Mouse (Mus musculus) midbrain, postnatal 0 days (tissue): ENCODE results near the gene Irf2bpl. TPM values are rescaled to one million over a fixed set of nuclear protein-coding genes. Genes with fewer than 3 reads are reported as not detected.

Experiments used
- ATAC-seq: fragments of 200-750 bp; cut with Nextera tagmentation; 2 replicates; pipeline ENCODE4 v1.8.0; 2017; ENCODE audit warnings: moderate number of reproducible peaks, mild to moderate bottlenecking, moderate TSS enrichment, moderate library complexity; ENCODE audit not compliant: low FRiP score
- DNase-seq: peaks from one replicate; pipeline ENCODE4 v3.0.0-alpha.2; 2015; ENCODE audit warnings: low spot score
- H3K27ac ChIP-seq: fragments of 300-500 bp; sonication (generic); 2 replicates; pipeline ENCODE4 v1.5.1; 2014; ENCODE audit warnings: low read depth, mild to moderate bottlenecking, low read length, mixed read lengths
- H3K27me3 ChIP-seq: fragments of 300-500 bp; sonication (generic); 2 replicates; pipeline ENCODE4 v1.6.1; 2014; ENCODE audit warnings: low read length, control low read depth, mixed read lengths; ENCODE audit not compliant: insufficient read depth
- H3K36me3 ChIP-seq: fragments of 300-500 bp; sonication (generic); 2 replicates; pipeline ENCODE4 v1.6.1; 2014; ENCODE audit warnings: low read length, control low read depth, mixed read lengths; ENCODE audit not compliant: insufficient read depth
- H3K4me1 ChIP-seq: fragments of 300-500 bp; sonication (generic); 2 replicates; pipeline ENCODE4 v1.6.1; 2014; ENCODE audit warnings: mild to moderate bottlenecking, control low read depth, antibody characterized with exemption, low read length, mixed read lengths; ENCODE audit not compliant: insufficient read depth
- H3K4me2 ChIP-seq: fragments of 300-500 bp; sonication (generic); 2 replicates; pipeline ENCODE4 v1.6.1; 2014; ENCODE audit warnings: low read depth, mild to moderate bottlenecking, low read length, mixed read lengths; ENCODE audit not compliant: poor library complexity, severe bottlenecking
- H3K4me3 ChIP-seq: fragments of 300-500 bp; sonication (generic); 2 replicates; pipeline ENCODE4 v1.5.1; 2014; ENCODE audit warnings: low read depth, mild to moderate bottlenecking, low read length, moderate library complexity
- H3K9ac ChIP-seq: fragments of 300-500 bp; sonication (generic); replicated peaks from 2 replicates; pipeline ENCODE4 v1.6.1; 2014; ENCODE audit warnings: mild to moderate bottlenecking, low read length, moderate library complexity, mixed read lengths; ENCODE audit not compliant: poor library complexity, severe bottlenecking
- H3K9me3 ChIP-seq: fragments of 300-500 bp; sonication (generic); 2 replicates; pipeline ENCODE4 v1.6.1; 2016; ENCODE audit warnings: low read length, control low read depth
- CTCF ChIP-seq: IDR thresholded peaks from 2 replicates; pipeline ENCODE4 v1.5.1; 2016; ENCODE audit warnings: antibody characterized with exemption, mild to moderate bottlenecking
- WGBS: fragments of 180-500 bp; shearing (Covaris S2); extraction: QIAGEN DNeasy Blood & Tissue Kit; methylation state at CpG from one replicate; pipeline ENCODE4 v1.1.7; 2014; 5-methylcytosine and 5-hydroxymethylcytosine counted together
- polyA plus RNA-seq: library from polyadenylated mRNA; unstranded; fragments of >200 nt; fragmentation: Nextera tagmentation; extraction: Ambion mirVana; gene quantifications from 2 replicates; pipeline ENCODE4 v1.2.1, GENCODE M21; 2015
- total RNA-seq: library from RNA; depleted of rRNA; stranded (reverse); fragments of >200 nt; gene quantifications from 2 replicates; pipeline ENCODE4 v1.2.3, GENCODE M21; 2014

The Irf2bpl gene
- total and polyA plus RNA-seq, 2 experiments from 2014 or later, result 86.2 to 191 TPM

- Histone ChIP-seq H3K36me3 (peaks cover 3% of the 10 kb centered on the region; the same call in 1 of the 2 replicates), H3K27ac (peak overlapping the region; percentile 43; the same call in 1 of the 2 replicates), H3K27me3 (no peaks in the 10 kb centered on the region), H3K9me3 (no peaks in the 10 kb centered on the region), H3K4me3 (peak overlapping the region; percentile 92), H3K4me1 (peaks cover 9% of the 10 kb centered on the region), H3K9ac (no peak overlapping the region), H3K4me2 (peak overlapping the region; percentile 57)
- 30% methylated on average over 3 of the region's 3 CpGs for WGBS
- peak; percentile 20 for DNase-seq
- no peak for TF ChIP-seq CTCF
- no peak for ATAC-seq
Measured at GRCm38 (mm10) chr12:86880090-86880723, 4.4 kb downstream of the Irf2bpl start.

GRCm38 (mm10) chr12:86879446-86880085 lies 5.0 kb downstream of the Irf2bpl start:
- peak overlapping the region; percentile 57 for H3K4me2 ChIP-seq
- ATAC-seq (no peak), DNase-seq (peak; percentile 8)
- H3K4me1 ChIP-seq, result peaks cover 9% of the 10 kb centered on the region
- H3K9ac ChIP-seq, result 0 out of 2 replicates have a peak overlapping the region, but pooled peaks have one; percentile 33
- peak overlapping the region; percentile 43; the same call in 1 of the 2 replicates for H3K27ac ChIP-seq
- no peaks in the 10 kb centered on the region for H3K27me3 ChIP-seq
- H3K9me3 ChIP-seq, result no peaks in the 10 kb centered on the region
- H3K36me3 ChIP-seq, result peaks cover 3% of the 10 kb centered on the region; the same call in 1 of the 2 replicates
- peak overlapping the region; percentile 92 for H3K4me3 ChIP-seq
- 31% methylated on average over 6 of the region's 6 CpGs for WGBS
- no peak for TF ChIP-seq CTCF

GRCm38 (mm10) chr12:86878426-86879353 lies 5.9 kb downstream of the Irf2bpl start:
- Histone ChIP-seq H3K27me3 (no peaks in the 10 kb centered on the region), H3K9ac (no peak overlapping the region), H3K9me3 (no peaks in the 10 kb centered on the region), H3K36me3 (peaks cover 3% of the 10 kb centered on the region; the same call in 1 of the 2 replicates), H3K4me2 (peak overlapping the region; percentile 57), H3K27ac (peak overlapping the region; percentile 43; the same call in 1 of the 2 replicates), H3K4me3 (no peak overlapping the region), H3K4me1 (peaks cover 9% of the 10 kb centered on the region)
- no peak for ATAC-seq
- peak; percentile 52 for DNase-seq
- TF ChIP-seq CTCF, result no peak
- WGBS, result 68% methylated on average over 16 of the region's 16 CpGs

GRCm38 (mm10) chr12:86876981-86877380 lies 7.6 kb downstream of the Irf2bpl start:
- Histone ChIP-seq H3K4me2 (no peak overlapping the region), H3K4me3 (no peak overlapping the region), H3K4me1 (peaks cover 9% of the 10 kb centered on the region), H3K9ac (no peak overlapping the region), H3K27ac (no peak overlapping the region), H3K27me3 (no peaks in the 10 kb centered on the region), H3K9me3 (no peaks in the 10 kb centered on the region), H3K36me3 (peaks cover 3% of the 10 kb centered on the region; the same call in 1 of the 2 replicates)
- DNase-seq, result no peak
- TF ChIP-seq CTCF, result no peak
- ATAC-seq, result no peak
- WGBS, result 95% methylated on average over 4 of the region's 4 CpGs

- ATAC-seq (no peak), DNase-seq (no peak)
- no peak overlapping the region for H3K9ac ChIP-seq
- H3K4me1 ChIP-seq, result peaks cover 9% of the 10 kb centered on the region
- H3K4me3 ChIP-seq, result no peak overlapping the region
- H3K36me3 ChIP-seq, result no peaks in the 10 kb centered on the region
- H3K4me2 ChIP-seq, result no peak overlapping the region
- H3K27ac ChIP-seq, result no peak overlapping the region
- whole genome bisulfite sequencing, result 84% methylated on average over 5 of the region's 5 CpGs
- no peaks in the 10 kb centered on the region for H3K27me3 ChIP-seq
- TF ChIP-seq CTCF, result no peak
- no peaks in the 10 kb centered on the region for H3K9me3 ChIP-seq
Measured at GRCm38 (mm10) chr12:86876116-86876515, 8.5 kb downstream of the Irf2bpl start.
